Mouse (Mus musculus): ENCODE data around the gene Cypt15. TPM values are rescaled to one million over a fixed set of nuclear protein-coding genes. Genes with fewer than 3 reads are reported as not detected.
"Not testable (repeated sequence)": the region's sequence is repeated elsewhere in the genome, so short reads cannot be mapped to it uniquely, and the experiment has no call there.

The Cypt15 gene
- not detected in 2 replicates for polyA plus RNA-seq (2011; ENCODE audit: insufficient read length, low read depth, missing spikeins)

- H3K4me3 ChIP-seq (ENCODE audit: insufficient read depth, low read length); H3K4me1 ChIP-seq (ENCODE audit: control insufficient read depth, insufficient read depth, low read length): not testable (repeated sequence)
Observed at GRCm38 (mm10) chrX:39345967-39346366, at the start of gene Cypt15. Cypt15 (plus strand) TSS chrX:39346267.

GRCm38 (mm10) chrX:39370932-39371331 lies 24.9 kb downstream of the Cypt15 start:
- Histone ChIP-seq H3K27ac (ENCODE audit: insufficient read depth, low read length) (no peak overlapping the region), H3K4me1 (ENCODE audit: control insufficient read depth, insufficient read depth, low read length) (no peaks in the 10 kb centered on the region), H3K4me3 (ENCODE audit: insufficient read depth, low read length) (no peak overlapping the region)
- TF ChIP-seq POLR2A (IDR thresholded peaks at IDR 0.05; ENCODE audit: low read depth, low read length), result no peak
- TF ChIP-seq CTCF (IDR thresholded peaks at IDR 0.05; ENCODE audit: borderline replicate concordance, insufficient read depth, low read length), result no peak

More at GRCm38 (mm10) chrX:39345967-39346366, at the start of gene Cypt15:
- not testable (repeated sequence) for H3K27ac ChIP-seq (ENCODE audit: insufficient read depth, low read length)

GRCm38 (mm10) chrX:39378830-39379229 lies 32.8 kb downstream of the Cypt15 start:
- Histone ChIP-seq H3K4me3 (ENCODE audit: insufficient read depth, low read length) (no peak overlapping the region), H3K27ac (ENCODE audit: insufficient read depth, low read length) (no peak overlapping the region), H3K4me1 (ENCODE audit: control insufficient read depth, insufficient read depth, low read length) (no peaks in the 10 kb centered on the region)
- TF ChIP-seq CTCF (IDR thresholded peaks at IDR 0.05; ENCODE audit: borderline replicate concordance, insufficient read depth, low read length), result no peak
- TF ChIP-seq POLR2A (IDR thresholded peaks at IDR 0.05; ENCODE audit: low read depth, low read length), result no peak

GRCm38 (mm10) chrX:39383806-39384205 lies 37.7 kb downstream of the Cypt15 start:
- TF ChIP-seq POLR2A (IDR thresholded peaks at IDR 0.05; ENCODE audit: low read depth, low read length) (no peak), CTCF (IDR thresholded peaks at IDR 0.05; ENCODE audit: borderline replicate concordance, insufficient read depth, low read length) (no peak)
- H3K4me1 ChIP-seq (ENCODE audit: control insufficient read depth, insufficient read depth, low read length), result no peaks in the 10 kb centered on the region
- H3K4me3 ChIP-seq (ENCODE audit: insufficient read depth, low read length), result no peak overlapping the region
- no peak overlapping the region for H3K27ac ChIP-seq (ENCODE audit: insufficient read depth, low read length)
